Mouse (Mus musculus): ENCODE results near the gene Fam57a. TPM values are rescaled to one million over a fixed set of nuclear protein-coding genes. Genes with fewer than 3 reads are reported as not detected.

The Fam57a gene
- total and polyA plus RNA-seq, 3 experiments = 3.2 to 23.5 (median 12.0) TPM

DNA sequence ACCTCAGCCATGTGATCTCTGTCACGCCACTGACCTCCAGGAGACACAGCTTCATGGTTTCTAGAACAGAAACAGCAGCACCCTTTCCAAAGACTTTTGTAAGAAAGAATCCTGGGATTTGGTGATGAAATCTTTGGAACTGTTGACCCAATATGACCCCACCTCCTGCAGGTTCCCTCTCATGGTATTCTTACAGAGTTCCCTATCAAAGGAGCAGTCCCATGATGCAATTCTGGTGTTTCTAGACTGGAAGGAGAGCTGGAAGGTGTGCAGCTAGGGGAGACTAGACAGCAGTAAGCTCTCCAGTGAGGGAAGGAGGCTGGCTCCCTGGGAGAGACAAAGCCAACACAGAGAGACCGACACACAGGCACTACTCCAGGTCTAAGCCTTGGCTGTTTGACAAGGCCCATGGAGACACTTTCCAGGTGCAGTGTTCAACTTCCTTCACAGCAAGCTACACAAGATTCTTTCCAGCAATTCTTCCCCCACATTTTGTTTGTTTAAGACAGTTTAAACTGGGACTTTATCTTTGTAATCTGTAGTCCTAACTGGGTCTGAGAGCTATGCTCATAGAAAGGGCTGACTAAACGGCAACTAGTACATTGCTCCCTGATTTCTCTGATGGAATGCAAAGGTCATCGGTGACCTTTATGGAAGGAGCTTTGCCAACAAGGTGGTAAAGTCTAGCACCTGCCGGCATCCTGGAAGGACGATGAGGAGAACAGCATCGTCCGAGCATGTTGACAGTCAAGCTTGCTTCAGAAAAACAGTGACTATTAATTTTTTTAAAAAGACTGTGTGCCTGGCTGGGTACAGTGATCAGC lies 33.1 kb upstream of the Fam57a start:
- no peak for ATAC-seq (ENCODE audit: extremely low read depth, insufficient number of reproducible peaks, low FRiP score, poor library complexity, severe bottlenecking)
- peaks cover 29% of the 10 kb centered on the region for H3K36me3 ChIP-seq (replicated peaks)
- H3K27me3 ChIP-seq (ENCODE audit: insufficient read depth, low read length) = no peaks in the 10 kb centered on the region
- H3K4me1 ChIP-seq (ENCODE audit: insufficient read depth, low read depth, low read length) = no peaks in the 10 kb centered on the region
- H3K4me3 ChIP-seq (ENCODE audit: low read depth, low read length) = no peak overlapping the region
- DNase-seq (ENCODE audit: low spot score) = no peak
- H3K9me3 ChIP-seq (replicated peaks) = no peaks in the 10 kb centered on the region
- TF ChIP-seq GATA1 (IDR thresholded peaks at IDR 0.05; ENCODE audit: borderline replicate concordance, low read length) (no peak), GATA2 (IDR thresholded peaks at IDR 0.05; ENCODE audit: borderline replicate concordance, low read depth, low read length) (no peak), CTCF (IDR thresholded peaks at IDR 0.05; ENCODE audit: low read depth, low read length) (no peak), TAL1 (conservative IDR thresholded peaks at IDR 0.05; ENCODE audit: low read depth, low read length) (no peak), POLR2AphosphoS5 (IDR thresholded peaks at IDR 0.05; ENCODE audit: insufficient replicate concordance, low read depth, low read length) (no peak)

DNA sequence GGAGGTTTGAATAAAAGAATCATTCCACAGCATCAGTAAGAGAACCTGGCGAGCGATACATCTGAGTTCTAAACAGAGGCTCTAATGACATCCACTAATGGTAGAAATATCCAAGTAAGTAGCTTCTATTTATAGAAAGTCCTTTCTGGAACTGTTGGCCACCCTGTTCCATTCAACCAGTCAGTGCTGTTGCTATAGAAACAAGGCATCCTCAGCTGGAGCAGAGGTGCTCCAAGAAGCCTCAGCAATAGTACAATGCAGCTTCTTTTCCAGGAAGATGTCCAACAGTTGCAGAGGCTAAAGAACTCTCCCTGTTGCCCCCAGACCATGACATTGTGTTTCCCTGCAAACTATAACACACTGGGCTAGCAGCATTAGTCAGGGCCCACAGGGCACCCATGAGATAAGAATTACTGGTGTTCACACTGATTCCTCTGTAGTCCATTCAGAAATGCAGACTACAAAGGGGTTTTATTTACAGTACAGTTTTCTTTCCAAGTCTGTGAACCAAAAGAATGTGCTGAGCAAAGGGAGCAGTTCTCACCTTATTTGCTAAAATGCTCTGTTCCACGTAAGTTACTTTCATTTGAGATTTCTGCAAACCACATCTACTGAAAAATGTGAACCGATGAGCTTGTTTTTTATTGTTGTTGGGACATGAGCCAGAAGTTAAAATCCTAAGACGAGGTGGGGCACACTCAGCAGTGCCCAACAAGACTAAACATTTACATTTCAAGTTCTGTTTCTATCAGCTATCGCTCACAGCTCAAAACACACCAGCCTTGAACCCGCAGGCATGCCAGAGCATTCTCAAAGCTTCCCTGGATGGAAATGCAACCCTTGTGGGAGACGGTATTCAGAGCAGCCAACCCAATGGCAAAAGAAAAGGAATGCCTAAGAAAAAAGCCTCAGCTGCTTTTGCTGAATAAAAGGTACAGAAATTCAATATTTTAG lies 31.1 kb upstream of the Fam57a start:
- DNase-seq (ENCODE audit: low spot score) (no peak), ATAC-seq (ENCODE audit: extremely low read depth, insufficient number of reproducible peaks, low FRiP score, poor library complexity, severe bottlenecking) (no peak)
- H3K4me3 ChIP-seq (ENCODE audit: low read depth, low read length) = no peak overlapping the region
- H3K9me3 ChIP-seq (replicated peaks) = no peaks in the 10 kb centered on the region
- no peaks in the 10 kb centered on the region for H3K27me3 ChIP-seq (ENCODE audit: insufficient read depth, low read length)
- no peak for TF ChIP-seq GATA2 (IDR thresholded peaks at IDR 0.05; ENCODE audit: borderline replicate concordance, low read depth, low read length)
- no peak for TF ChIP-seq TAL1 (conservative IDR thresholded peaks at IDR 0.05; ENCODE audit: low read depth, low read length)
- no peak for TF ChIP-seq GATA1 (IDR thresholded peaks at IDR 0.05; ENCODE audit: borderline replicate concordance, low read length)
- no peak for TF ChIP-seq CTCF (IDR thresholded peaks at IDR 0.05; ENCODE audit: low read depth, low read length)
- TF ChIP-seq POLR2AphosphoS5 (IDR thresholded peaks at IDR 0.05; ENCODE audit: insufficient replicate concordance, low read depth, low read length) = no peak
- H3K4me1 ChIP-seq (ENCODE audit: insufficient read depth, low read depth, low read length) = 0 out of 2 replicates have a peak, but pooled peaks cover 4% of the 10 kb centered on the region
- peaks cover 34% of the 10 kb centered on the region for H3K36me3 ChIP-seq (replicated peaks)

DNA sequence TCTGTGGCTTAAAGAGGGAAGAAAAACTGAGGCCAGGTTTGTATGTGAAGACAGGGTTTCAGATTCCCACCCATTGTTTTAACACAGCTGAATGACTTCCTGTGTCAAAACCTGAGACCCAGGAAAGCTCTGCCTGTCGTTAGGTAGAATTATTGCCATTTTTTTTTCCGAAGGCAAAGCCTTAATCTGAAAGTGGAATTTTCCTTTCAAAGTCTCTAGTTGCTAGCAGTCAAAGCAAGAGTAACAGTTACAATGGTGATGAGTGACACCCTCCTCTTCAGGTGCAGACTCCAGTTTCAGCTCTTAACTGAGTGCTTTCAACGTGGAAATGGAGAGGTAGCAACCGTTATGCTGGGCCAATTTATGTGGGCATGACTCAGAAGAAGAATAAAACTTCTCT lies 28.5 kb upstream of the Fam57a start:
- no peaks in the 10 kb centered on the region for H3K27me3 ChIP-seq (ENCODE audit: insufficient read depth, low read length)
- H3K36me3 ChIP-seq (replicated peaks) = peaks cover 49% of the 10 kb centered on the region
- ATAC-seq (ENCODE audit: extremely low read depth, insufficient number of reproducible peaks, low FRiP score, poor library complexity, severe bottlenecking) (no peak), DNase-seq (ENCODE audit: low spot score) (no peak)
- no peak overlapping the region for H3K4me3 ChIP-seq (ENCODE audit: low read depth, low read length)
- H3K9me3 ChIP-seq (replicated peaks) = no peaks in the 10 kb centered on the region
- TF ChIP-seq GATA1 (IDR thresholded peaks at IDR 0.05; ENCODE audit: borderline replicate concordance, low read length) (no peak), TAL1 (conservative IDR thresholded peaks at IDR 0.05; ENCODE audit: low read depth, low read length) (no peak), GATA2 (IDR thresholded peaks at IDR 0.05; ENCODE audit: borderline replicate concordance, low read depth, low read length) (no peak), CTCF (IDR thresholded peaks at IDR 0.05; ENCODE audit: low read depth, low read length) (no peak), POLR2AphosphoS5 (IDR thresholded peaks at IDR 0.05; ENCODE audit: insufficient replicate concordance, low read depth, low read length) (no peak)
- H3K4me1 ChIP-seq (ENCODE audit: insufficient read depth, low read depth, low read length) = 0 out of 2 replicates have a peak, but pooled peaks cover 5% of the 10 kb centered on the region

DNA sequence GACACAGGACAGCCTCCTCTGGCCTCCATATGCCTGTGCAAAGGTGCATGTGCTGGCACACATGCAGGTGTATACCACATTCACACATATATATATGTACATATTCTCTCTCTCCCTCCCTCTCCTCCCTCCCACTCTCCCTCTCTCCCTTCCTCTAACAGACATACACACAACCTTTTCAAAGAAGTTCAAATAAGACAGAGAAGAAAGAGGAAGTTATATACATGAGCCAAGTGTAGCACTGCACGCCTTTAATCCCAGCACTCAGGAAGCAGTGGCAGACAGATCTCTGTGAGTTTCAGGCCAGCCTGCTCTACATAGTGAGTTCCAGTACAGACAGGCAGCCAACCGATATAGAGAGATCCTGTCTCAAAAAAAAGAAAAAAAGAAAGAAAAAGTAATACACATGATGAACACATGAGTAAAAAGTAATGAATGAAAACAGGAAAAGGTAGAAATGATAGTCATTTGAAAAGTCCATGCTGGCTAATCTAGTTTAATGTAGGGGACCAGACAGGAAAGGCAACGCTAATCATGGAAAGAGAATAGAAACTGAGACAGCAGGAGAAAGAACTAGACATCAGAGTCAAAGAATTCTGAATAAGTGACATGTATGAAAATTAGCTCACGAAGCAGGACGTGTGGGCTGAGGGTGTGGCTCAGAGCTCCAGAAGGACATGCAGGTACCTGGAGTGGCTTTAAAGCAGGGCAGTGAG lies 26.1 kb upstream of the Fam57a start:
- DNase-seq (ENCODE audit: low spot score) (no peak), ATAC-seq (ENCODE audit: extremely low read depth, insufficient number of reproducible peaks, low FRiP score, poor library complexity, severe bottlenecking) (no peak)
- 0 out of 2 replicates have a peak, but pooled peaks cover 5% of the 10 kb centered on the region for H3K4me1 ChIP-seq (ENCODE audit: insufficient read depth, low read depth, low read length)
- H3K36me3 ChIP-seq (replicated peaks) = peaks cover 59% of the 10 kb centered on the region
- no peaks in the 10 kb centered on the region for H3K27me3 ChIP-seq (ENCODE audit: insufficient read depth, low read length)
- TF ChIP-seq GATA1 (IDR thresholded peaks at IDR 0.05; ENCODE audit: borderline replicate concordance, low read length) (no peak), POLR2AphosphoS5 (IDR thresholded peaks at IDR 0.05; ENCODE audit: insufficient replicate concordance, low read depth, low read length) (no peak), TAL1 (conservative IDR thresholded peaks at IDR 0.05; ENCODE audit: low read depth, low read length) (no peak), CTCF (IDR thresholded peaks at IDR 0.05; ENCODE audit: low read depth, low read length) (no peak), GATA2 (IDR thresholded peaks at IDR 0.05; ENCODE audit: borderline replicate concordance, low read depth, low read length) (no peak)
- no peak overlapping the region for H3K4me3 ChIP-seq (ENCODE audit: low read depth, low read length)
- H3K9me3 ChIP-seq (replicated peaks) = no peaks in the 10 kb centered on the region

DNA sequence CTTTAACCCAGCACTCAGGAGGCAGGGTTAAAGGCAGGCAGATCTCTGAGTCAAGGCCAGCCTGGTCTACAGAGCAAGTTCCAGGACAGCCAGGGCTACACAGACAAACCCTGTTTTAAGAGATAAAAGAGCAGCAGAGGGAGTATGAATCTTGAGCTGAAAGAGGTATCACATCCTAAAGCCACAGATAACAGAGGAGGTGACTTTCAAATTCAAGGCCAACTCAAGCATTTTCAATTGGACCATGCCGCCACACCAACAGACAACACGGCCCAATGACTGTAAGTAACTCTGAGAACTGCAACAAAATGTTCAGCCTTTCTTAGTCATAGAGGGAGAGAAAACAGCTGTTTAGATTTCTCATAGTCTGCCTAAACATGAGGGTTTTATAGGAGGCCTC lies 25.3 kb upstream of the Fam57a start:
- Histone ChIP-seq H3K27me3 (ENCODE audit: insufficient read depth, low read length) (no peaks in the 10 kb centered on the region), H3K4me3 (ENCODE audit: low read depth, low read length) (no peak overlapping the region), H3K9me3 (replicated peaks) (no peaks in the 10 kb centered on the region), H3K36me3 (replicated peaks) (peaks cover 58% of the 10 kb centered on the region), H3K4me1 (ENCODE audit: insufficient read depth, low read depth, low read length) (0 out of 2 replicates have a peak, but pooled peaks cover 5% of the 10 kb centered on the region)
- ATAC-seq (ENCODE audit: extremely low read depth, insufficient number of reproducible peaks, low FRiP score, poor library complexity, severe bottlenecking) (no peak), DNase-seq (ENCODE audit: low spot score) (no peak)
- no peak for TF ChIP-seq POLR2AphosphoS5 (IDR thresholded peaks at IDR 0.05; ENCODE audit: insufficient replicate concordance, low read depth, low read length)
- no peak for TF ChIP-seq TAL1 (conservative IDR thresholded peaks at IDR 0.05; ENCODE audit: low read depth, low read length)
- TF ChIP-seq GATA1 (IDR thresholded peaks at IDR 0.05; ENCODE audit: borderline replicate concordance, low read length) = no peak
- no peak for TF ChIP-seq GATA2 (IDR thresholded peaks at IDR 0.05; ENCODE audit: borderline replicate concordance, low read depth, low read length)

All from G1E (cell line).